Mouse (Mus musculus) urinary bladder, postnatal 25 days (tissue): Measurements from ENCODE around the gene Dennd6b.

Experiments
- DNase-seq: peaks from one replicate; pipeline ENCODE4 v3.0.0; 2022; ENCODE audit warnings: low spot score

Gene Dennd6b

DNA sequence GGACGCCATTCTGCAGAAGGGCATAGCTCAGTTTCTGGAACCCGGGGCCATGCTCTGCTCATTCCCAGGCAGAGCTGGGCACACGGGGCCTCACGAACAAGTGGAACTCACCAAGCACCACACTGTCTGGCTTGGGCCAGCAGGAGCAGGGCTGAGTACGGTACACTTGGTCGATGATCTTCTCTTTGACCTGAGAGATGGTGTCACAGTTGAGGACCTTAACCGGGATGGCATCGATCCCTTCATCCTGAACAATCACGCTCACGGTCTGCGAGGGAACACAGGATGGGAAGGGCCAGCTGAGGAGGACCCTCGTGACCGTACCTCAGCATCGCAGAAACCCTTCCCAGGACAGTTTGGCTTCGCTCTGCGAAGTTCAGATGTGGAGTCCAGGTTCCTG lies 37.8 kb downstream of the Dennd6b start:
- no peak for DNase-seq

DNA sequence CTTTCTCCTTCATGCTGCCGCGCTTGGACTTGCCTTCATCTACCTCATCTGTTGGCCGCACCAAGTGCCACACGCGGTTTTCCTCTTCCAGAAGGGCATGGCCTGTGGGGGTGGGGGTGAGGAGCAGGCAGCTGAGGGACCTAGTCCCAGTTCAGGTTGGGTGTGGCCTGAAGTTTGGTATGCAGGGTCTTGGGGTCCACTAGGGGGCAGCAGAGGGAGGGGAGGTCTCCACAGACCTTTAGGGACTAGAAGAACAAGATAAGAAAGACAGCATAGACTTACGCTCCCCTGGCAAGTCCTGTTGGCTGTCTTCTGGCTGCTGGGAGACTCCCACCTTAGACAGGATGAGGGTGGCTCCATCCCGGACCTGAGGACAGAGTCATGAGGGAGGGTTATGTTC lies 38.3 kb downstream of the Dennd6b start:
- DNase-seq, result peak; percentile 64

DNA sequence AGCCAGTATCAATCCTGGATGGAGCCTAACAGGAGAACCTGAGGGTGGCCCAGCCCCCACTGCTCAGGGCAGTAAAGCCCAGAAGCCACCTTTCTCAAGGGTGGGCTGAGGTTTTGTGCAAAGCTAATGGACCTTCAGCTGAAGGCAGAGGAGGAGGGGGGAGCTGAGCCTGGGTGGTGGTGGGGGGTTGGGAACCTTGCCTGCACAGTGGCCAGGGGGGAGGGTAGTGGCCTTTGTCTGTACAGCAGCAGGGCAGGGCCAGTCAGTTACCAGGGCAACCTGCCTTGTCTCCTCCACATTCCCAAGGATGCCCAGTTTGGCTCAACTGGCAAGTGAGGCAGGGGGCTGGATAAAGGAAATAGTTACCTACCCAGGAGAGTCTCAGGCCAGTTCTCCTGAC lies 44.0 kb downstream of the Dennd6b start:
- no peak for DNase-seq

DNA sequence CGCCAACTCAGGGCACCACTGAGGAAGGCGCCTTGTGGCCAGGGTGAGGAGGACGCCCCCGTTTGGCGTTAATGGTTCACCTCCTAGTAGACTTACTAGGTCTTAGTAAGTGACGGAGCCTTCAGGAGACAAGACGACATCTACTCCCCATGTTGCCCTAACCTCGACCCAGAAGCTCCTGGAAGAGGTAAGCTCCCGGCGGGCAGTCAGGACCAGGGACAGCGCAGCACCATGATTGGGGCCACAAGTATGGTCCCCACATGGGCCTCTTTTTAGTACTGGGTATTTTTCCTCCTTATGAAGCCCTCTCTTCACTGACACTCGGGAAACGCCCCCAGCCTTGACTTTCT lies 46.3 kb downstream of the Dennd6b start:
- no peak for DNase-seq

DNA sequence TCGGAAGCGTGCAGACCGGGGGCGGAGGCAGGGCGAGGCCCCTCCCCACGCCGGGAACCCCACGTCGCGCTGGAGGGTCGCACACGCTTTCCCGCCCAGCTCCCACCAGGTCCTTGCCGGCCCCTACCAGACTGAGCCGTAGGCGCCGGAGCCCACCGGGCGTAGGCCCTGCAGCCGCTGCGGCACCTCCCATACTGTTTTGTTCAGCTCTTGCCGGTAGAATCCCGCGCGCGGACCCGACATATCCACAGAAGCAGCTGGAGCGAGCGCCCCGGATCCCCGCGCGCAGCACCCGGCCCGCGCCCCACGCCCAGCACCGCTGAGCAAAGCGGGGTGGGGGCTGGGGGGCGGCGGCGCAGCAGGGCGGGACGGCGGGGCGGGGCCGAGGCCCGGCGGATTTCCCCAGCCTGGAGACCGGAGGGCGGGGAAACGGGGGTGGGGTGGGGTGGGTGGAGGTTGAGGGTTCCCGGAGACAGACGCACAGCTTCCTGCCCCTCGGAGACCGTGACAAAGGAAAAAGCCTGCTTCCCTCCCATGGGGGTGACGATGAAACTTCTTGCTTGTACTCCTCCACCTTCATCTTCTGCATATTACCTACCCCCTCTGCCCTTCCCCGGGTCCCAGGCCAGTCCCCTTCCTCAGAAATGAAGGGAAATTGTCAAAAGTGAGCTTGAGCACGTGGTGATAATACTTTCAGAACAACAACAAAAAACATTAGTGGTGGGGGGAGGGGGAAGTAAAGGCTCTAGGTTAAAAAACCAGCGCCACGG lies 46.8 kb downstream of the Dennd6b start, which contains the start of gene Mapk11:
TSS of gene Mapk11 (minus strand) at position 358 of the 770 bp plus-strand sequence.
- DNase-seq, result no peak

DNA sequence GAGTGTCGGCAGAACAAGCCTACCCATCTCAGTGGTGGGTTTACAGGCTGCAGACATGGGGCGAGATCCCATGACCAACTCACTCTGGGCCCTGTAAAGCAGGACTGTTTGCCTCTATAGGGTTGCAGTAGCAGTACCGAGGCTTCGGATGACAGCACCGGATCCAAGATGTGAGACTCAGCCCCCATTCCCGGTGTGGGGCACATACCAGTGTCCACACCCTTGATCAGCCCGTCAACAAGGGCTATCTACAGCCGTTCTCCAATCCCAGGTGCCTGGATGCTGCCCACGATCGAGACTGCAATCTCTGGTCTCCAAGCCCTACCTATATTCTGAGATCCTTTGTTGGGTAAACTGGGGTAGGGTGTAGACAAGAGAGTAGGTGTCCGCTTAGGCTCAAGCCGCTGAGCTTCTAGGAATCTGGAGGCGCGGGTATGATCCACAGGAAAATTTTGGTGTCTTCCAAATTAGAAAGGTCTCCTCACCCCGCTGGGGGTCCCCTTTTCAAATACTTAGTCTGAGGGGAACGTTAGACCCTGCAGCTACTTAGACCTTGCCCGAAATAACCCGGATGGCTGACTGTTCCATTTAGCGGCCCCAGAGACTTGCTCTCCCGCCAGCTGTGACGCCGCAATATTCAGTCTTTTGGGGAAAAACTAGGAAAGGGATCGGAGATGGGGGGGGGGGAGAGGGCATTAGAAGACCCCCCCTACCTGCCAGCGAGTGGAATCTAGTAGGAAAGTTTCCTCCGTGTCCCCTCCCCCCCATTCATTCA lies 47.6 kb downstream of the Dennd6b start:
- no peak for DNase-seq

DNA sequence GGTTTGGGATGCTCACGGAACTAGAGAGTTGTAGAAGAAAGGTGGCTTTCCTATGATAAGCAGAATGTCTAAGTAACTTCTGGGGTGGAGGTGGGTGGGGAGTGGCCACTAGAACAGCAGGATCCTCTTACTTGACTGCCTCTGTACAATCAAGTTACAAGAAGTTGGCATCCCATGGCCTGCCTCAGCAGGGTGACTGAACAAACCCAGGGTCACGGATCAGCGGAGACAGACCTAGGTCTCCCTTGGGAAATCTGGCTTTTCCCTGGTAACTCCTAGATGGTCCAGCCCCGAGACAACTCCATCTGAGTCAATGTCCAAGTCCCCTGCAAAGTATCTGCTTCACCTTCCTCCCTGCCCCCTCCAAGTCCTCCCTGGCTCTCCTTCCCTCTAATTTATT lies 48.4 kb downstream of the Dennd6b start:
- DNase-seq, result no peak

DNA sequence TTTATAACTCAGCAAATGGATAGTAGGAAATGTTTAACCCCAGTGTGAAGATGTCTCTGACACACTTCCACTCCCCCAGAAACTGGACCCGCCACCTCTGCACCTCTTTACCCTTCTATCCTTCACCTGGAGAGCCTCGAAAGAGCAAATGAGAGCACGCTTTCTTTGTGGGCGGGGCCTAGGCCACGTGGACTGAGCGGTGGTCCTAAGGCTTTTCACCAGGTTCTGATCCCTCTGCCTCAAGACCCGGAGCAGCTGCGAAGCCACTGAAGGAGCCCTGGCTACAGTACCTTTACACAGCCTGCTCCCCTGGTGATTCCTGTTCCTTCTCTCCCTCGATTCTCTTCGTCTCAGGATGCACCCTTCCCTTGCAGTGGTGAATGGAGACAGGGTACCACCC lies 48.8 kb downstream of the Dennd6b start:
- DNase-seq, result no peak

DNA sequence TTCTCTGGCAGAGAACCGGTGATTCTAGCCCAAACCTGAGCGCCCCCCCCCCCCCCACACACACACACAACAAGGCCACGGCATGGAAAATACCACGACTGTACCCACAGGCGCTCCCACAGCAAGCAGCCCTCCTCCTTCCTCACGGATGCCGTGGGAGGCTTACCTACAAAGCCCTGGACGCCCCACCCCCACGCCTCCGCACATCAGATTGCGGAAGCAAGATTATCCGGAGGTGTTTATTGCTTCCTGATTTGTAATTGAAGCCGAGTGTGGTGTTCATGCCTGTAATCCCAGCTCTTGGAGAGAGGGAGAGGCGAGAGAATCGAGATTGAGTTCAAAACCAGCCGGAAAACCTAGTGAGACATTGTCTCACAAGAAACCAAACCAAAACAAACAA lies 49.3 kb downstream of the Dennd6b start:
- DNase-seq, result no peak

DNA sequence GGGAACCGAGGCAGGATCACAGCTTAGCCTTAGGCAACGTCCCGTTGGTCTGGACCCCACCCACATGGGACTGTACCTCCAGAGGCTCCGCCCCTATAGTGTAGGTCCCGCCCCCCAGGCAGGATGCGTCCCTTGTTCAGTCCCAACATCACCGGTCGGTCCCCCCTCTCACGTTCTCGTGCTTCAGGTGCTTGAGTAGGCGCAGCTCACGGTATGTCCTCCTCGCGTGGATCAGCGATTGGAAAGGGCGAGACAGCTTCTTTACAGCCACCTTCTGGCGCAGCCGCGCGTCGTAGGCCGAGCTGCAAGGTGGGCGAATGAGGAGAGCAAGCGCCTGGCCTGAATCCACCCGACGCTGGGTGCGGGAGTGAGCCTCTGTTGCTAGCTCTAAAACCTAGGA lies 49.8 kb downstream of the Dennd6b start:
- peak; percentile 58 for DNase-seq

DNA sequence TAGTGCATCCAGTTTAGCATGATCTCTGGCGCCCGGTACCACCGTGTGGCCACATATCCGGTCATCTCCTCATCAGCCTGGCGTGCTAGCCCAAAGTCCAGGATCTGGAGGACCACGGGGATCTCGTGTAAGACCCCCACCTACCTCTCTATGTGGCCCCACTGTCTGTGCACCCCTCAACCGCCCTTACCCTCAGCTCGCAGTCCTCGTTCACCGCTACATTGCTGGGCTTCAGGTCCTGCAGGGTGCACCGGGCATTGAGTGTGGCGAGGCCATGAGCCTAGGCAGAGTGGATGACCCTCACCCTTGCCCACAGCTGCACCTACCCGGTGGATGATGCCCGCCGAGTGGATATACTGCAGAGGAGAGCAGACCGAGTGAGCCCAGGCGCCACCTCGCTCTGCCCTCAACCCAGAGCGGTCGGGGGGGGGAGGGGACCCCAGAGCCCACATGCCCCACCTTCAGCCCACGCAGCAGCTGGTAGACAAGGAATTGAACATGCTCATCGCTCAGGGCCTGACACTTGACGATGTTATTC lies 50.4 kb downstream of the Dennd6b start:
- DNase-seq, result no peak

DNA sequence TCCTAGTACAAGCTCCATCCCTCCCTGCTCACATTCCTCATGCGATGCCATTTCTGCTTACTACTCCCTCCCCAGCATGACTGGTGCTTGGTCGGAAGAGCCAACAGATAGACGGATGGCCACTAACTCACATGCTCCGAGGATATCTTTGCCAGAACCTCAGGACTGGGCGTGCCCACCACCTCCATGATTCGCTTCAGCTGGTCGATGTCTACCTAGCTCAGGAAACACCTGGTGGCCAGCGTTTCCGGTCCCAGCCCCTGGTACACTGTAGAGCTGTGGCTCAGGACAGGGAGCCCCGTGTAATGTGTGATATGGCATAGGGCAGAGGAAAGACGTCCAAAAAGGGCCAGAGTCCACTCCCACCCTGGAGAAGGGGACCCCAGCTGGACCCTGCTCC lies 51.3 kb downstream of the Dennd6b start:
- no peak for DNase-seq

DNA sequence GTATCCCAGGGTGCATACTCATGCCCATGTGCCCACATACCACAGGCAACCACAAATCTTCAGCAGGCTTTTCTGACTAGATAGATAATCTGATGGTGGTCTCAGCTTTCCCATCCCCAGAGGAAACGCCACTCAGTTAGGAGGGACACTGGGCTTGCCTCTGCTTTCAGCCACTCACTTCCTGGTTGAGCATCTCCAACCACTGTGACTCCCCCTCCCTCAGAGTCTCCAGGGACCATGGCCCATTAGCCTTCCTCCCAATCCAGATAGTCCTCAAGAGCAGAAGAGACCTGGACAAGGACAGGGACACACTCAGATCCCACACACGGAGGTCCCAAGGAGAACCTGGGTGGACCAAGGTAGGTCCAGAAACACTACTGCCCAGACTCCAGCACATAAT lies 53.2 kb downstream of the Dennd6b start:
- no peak for DNase-seq

DNA sequence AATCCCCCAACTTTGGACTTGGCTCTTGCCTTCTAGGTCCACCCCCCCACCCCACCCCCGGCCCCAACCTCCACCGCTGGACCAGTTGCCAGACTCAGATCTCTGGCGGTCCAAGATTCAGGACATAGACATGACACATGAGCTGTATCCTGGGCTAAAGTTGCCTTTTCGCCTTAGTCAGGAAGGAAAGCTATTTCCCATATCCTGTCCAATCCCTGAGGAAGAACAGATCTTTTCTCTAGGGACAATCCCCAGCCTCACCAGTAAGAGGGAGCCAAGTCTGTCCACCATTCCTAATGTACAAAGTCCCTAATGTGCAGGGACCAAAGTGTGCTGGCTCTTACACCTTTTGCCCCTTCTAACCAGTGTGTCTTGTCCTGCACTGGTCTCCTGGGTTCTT lies 54.4 kb downstream of the Dennd6b start:
- no peak for DNase-seq

DNA sequence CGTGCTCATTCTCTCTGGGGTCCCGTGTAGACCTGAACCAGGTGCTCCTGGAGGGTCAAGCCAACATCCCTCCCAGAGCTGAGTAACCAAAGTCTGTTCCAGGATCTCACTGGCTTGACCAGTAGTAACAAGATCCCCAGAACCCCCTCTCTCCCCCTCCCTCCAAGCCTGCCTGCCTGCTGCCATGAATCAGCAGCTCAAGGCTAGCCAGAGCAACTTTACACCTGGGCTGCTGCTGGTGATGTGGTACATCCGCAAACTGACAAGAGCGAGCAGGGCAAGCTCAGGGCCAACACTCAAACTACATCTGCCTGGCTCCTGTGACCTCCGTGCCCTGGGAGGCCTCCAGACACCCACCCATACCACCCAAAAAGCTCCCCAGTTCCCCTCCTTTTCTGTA lies 54.9 kb downstream of the Dennd6b start:
- no peak for DNase-seq

DNA sequence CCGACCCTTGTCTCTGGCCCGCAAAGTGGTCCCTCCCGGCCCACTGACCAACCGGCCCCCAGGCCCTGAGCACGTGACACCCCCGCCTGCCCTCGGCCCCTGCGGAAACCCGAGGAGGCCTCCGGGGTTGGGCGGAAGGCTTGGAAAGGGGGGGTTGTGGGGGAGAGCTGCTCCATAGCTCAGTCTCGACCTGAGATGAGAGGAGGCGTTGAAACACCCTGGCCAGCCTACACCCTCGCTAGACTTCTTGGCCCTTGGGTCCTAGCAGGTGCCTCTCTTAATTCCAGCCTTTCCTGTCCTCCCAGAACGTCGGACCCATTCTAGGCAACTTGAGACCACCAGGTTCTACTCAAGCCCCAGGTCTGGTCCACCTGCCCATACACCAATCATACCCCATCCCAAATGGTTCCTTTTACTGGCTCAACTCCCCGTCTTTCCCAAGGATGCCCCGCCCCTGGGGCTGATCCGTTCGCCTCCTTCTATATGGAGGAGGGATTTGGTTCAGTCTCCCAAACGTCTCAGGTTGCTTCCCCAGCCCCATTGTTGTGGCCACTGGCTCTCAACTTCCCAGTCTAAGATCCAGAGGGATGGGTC lies 55.5 kb downstream of the Dennd6b start, which contains the start of gene Mapk12:
TSS of gene Mapk12 (minus strand) at position 45 of the 594 bp plus-strand sequence.
- peak; percentile 52 for DNase-seq

DNA sequence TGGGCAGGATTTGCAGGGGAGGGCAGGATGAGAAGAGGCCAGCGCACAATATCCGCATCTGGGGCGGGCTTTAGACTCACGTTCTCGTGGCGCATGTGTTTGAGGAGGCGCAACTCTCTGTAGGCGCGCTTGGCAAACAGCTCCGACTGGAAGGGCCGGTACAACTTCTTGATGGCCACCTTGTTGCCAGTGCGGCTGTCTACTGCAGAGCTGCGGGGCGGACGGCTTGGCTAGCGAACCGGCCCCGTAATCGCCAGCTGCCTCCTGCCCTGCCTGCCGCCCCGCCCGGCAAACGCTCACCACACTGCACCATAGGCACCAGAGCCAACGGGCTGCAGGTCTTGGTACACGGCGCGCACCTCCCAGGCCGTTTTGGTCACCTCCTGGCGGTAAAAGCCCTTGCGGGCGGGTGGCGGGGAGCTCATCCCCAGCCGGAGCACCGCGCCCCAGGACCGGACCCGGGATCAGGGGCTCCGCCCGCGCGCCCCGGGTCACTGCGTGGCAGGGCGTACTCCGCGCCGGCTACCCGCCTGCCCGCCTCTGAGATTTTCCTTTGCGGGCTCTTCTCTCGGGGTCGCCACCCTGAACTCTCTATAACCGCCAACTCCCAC lies 56.1 kb downstream of the Dennd6b start:
- peak; percentile 71 for DNase-seq

DNA sequence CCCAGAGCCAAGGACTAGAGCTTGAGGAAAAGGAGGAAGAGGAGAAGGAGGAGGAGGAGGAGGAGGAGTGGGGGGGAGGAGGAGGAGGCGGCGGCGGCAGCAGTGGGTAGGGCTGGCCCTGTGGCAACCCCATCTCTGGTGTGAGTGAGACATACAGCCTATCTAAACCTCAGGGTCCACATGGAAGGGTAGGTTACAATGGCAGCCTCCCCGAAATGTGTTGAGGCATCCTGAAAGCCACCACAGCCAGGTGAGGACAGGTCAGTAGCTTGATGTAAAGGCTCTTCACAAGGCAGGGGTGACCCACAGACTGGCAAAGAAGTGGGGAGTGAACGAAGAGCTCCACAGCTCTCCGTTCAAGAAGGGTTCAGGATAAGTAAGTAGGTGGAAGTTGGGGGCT lies 57.8 kb downstream of the Dennd6b start:
- no peak for DNase-seq

DNA sequence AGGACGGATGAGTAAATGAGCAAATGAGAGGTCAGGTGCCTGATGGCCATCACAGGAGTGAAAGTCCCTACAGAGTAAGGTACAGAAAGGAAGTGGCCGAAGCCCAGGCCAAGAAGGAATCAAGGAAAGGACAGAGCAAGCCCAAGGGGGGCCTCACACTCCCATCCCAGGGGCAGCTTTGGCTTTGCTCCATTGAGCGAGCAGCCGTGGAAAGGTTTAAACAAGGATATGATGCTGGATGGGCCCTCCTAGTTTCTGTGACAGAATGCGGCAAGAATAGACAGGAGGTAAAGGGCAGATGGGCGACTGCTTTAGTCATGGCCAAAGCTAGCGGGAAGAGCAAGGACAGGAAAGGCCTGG lies 58.3 kb downstream of the Dennd6b start:
- no peak for DNase-seq

DNA sequence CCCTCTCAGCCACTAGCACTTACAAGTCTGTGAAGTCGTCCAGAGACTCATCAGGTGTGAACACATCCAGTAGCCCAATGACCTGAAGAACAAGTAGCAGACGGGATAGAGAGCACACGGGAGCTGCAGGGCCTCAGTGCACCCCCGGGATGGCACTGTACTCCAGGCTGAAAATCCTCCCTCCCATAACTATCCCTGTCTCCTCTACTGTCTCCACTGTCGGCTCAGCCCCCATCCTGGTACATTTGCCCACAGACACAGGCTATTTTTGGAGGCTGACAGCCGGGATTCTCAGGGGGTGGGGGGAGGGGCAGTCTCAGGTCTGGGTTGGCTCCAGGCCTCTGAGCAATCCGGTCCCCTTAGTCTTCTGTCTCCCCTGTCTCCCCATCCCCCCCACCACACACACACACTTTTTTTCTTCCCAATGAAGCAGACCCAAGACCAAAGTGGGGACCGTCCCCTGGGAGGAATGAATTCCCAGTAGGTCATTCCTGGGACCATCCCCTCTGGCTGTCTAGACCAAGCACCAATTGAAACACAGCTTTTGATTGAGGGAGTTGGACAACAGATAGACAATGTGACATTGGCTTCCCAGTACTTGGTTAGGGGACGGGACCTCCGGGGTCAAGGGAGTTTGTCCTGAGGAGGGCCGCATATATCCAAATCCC lies 58.8 kb downstream of the Dennd6b start:
- DNase-seq, result no peak

DNA sequence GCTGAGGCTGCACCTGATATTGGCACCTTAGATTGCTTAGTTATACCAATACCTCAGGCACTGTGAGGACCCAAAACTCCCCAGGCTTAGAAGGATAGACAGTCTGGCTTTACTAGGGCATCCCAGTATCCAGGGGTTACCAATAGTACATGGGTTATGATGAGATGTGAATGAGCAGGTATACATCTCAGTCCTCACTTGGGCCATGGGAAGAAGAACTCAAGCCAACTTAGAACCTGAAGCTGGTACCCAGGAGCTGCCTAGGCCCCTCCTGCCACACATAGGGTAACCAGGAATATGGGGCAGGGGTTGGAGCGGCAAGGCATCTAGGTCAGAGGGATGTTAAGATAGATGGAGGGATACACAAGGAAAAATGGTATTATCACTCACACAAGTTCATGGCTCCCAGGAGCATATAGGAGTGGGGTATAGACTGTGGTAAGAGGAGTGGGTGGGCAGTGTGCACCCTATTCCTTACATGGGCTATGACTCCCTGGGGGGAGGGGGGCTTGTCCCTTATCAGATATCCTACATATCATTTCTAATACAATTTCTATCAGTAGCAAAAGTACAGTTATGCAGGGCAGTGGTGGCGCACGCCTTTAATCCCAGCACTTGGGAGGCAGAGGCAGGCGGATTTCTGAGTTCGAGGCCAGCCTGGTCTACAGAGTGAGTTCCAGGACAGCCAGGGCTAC lies 59.7 kb downstream of the Dennd6b start:
- no peak for DNase-seq
